Mouse (Mus musculus) adrenal gland, adult 2 months (tissue): Measurements from ENCODE around the gene Vmn1r111. TPM values are rescaled to one million over a fixed set of nuclear protein-coding genes. Genes with fewer than 3 reads are reported as not detected.
"Not testable (repeated sequence)": the region's sequence is repeated elsewhere in the genome, so short reads cannot be mapped to it uniquely, and the experiment has no call there.

Source experiments
- DNase-seq: peaks from one replicate; pipeline ENCODE4 v3.0.0; 2021
- long read RNA-seq: library from polyadenylated mRNA; stranded (forward); transcript quantifications from one replicate; pipeline ENCODE4 v2.0.0, GENCODE M21; 2021
- polyA plus RNA-seq: library from polyadenylated mRNA; depleted of rRNA; stranded (reverse); fragments of >200 nt; gene quantifications from 2 replicates; pipeline ENCODE4 v1.2.3, GENCODE M21; 2012; rRNA removed
- total RNA-seq, 2 experiments: library from RNA; stranded (reverse); gene quantifications; 2 replicates each; pipeline ENCODE4 v1.2.3; 2021

Gene Vmn1r111
- total RNA-seq (not detected), polyA plus RNA-seq (not detected in 2 replicates)
- long read RNA-seq: 0 reads

DNA sequence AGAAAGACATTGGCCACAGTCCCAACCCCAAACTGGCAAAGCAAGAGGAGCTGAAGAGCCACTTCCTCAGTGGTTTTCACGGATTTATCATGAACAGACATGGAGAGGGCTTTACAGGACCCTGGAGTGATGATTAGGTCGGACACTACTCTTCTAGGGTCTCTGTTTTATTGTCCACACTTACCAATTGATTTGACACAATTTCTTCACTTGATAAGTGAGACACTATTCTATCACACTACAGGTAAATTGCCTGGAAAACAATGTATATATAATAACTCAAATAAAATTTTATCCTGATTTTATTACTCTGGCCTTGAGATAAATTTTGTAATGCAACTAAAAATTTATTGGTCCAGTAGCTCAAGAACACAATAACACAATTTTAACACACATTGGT is at the start of gene Vmn1r111:
Gene Vmn1r111, minus strand, starts transcription at position 101 of the 400 bp plus-strand sequence.
- not testable (repeated sequence) for DNase-seq

DNA sequence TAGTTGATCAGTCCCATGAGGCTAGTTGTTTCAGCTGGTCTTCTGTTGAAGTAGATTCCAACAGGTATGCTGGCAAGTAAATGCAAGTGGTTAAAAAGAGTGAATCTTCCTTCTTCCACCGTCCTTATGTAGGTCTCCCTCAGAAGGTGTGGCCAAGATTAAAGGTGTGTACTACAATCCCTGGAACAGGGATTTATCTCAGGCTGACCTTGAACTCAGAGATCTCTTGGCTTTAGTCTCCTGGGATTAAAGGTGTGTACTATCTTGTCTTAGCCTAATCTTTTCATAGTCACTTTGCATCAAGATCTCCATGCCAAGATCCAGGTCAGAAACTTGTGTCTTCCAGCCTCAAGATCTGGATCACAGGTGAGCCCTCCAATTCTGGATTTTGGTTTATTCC is 27.5 kb upstream of the Vmn1r111 start, which contains the start of gene Gm10668:
Gene Gm10668, minus strand, starts transcription at position 101 of the 400 bp plus-strand sequence.
- not testable (repeated sequence) for DNase-seq

DNA sequence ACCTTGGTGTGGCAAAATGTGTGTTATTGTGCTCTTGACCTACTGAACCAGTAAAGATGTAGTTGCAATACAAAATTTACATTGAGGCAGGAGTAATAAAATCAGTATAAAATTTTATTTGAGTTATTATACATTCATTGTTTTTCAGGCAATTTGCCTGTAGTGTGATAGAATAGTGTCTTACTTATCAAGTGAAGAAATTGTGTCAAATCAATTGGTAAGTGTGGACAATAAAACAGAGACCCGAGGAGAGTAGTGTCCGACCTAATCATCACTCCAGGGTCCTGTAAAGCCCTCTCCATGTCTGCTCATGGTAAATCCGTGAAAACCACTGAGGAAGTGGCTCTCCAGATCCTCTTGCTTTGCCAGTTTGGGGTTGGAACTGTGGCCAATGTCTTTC is 34.4 kb downstream of the Vmn1r111 start, which contains the start of gene Vmn1r107:
Gene Vmn1r107, plus strand, starts transcription at position 301 of the 400 bp plus-strand sequence.
- not testable (repeated sequence) for DNase-seq

Other genes starting within 250 kb of the Vmn1r111 start
- not detected for gene Gm10670, start 228.3 kb downstream of the Vmn1r111 start, total RNA-seq
- gene Gm10670, start 228.3 kb downstream of the Vmn1r111 start, polyA plus RNA-seq: not detected in 2 replicates
- gene Vmn1r103, start 192.7 kb downstream of the Vmn1r111 start, total RNA-seq: not detected
- not detected in 2 replicates for gene Vmn1r103, start 192.7 kb downstream of the Vmn1r111 start, polyA plus RNA-seq
- gene Vmn1r104, start 169.4 kb downstream of the Vmn1r111 start, total RNA-seq: not detected
- not detected in 2 replicates for gene Vmn1r104, start 169.4 kb downstream of the Vmn1r111 start, polyA plus RNA-seq
- not detected for gene Gm5726, start 157.5 kb downstream of the Vmn1r111 start, total RNA-seq
- not detected in 2 replicates for gene Gm5726, start 157.5 kb downstream of the Vmn1r111 start, polyA plus RNA-seq
- gene Gm4141, start 127.0 kb downstream of the Vmn1r111 start, total RNA-seq: not detected
- not detected in 2 replicates for gene Gm4141, start 127.0 kb downstream of the Vmn1r111 start, polyA plus RNA-seq
- gene Gm4513, start 104.2 kb downstream of the Vmn1r111 start, total RNA-seq: not detected
- not detected in 2 replicates for gene Gm4513, start 104.2 kb downstream of the Vmn1r111 start, polyA plus RNA-seq
- not detected for gene Vmn1r107, start 34.3 kb downstream of the Vmn1r111 start, total RNA-seq
- gene Vmn1r107, start 34.3 kb downstream of the Vmn1r111 start, polyA plus RNA-seq: not detected in 2 replicates
- not detected for gene Gm10668, start 27.4 kb upstream of the Vmn1r111 start, total RNA-seq
- gene Gm10668, start 27.4 kb upstream of the Vmn1r111 start, polyA plus RNA-seq: not detected in 2 replicates
- gene Vmn1r112, start 68.0 kb upstream of the Vmn1r111 start, total RNA-seq: not detected
- gene Vmn1r112, start 68.0 kb upstream of the Vmn1r111 start, polyA plus RNA-seq: not detected in 2 replicates
- not detected for gene Vmn1r113, start 84.1 kb upstream of the Vmn1r111 start, total RNA-seq
- gene Vmn1r113, start 84.1 kb upstream of the Vmn1r111 start, polyA plus RNA-seq: not detected in 2 replicates
- not detected for gene Vmn1r114, start 109.0 kb upstream of the Vmn1r111 start, total RNA-seq
- not detected in 2 replicates for gene Vmn1r114, start 109.0 kb upstream of the Vmn1r111 start, polyA plus RNA-seq
- not detected for gene Vmn1r115, start 141.8 kb upstream of the Vmn1r111 start, total RNA-seq
- gene Vmn1r115, start 141.8 kb upstream of the Vmn1r111 start, polyA plus RNA-seq: not detected in 2 replicates
- gene Vmn1r116, start 169.0 kb upstream of the Vmn1r111 start, total RNA-seq: not detected
- not detected in 2 replicates for gene Vmn1r116, start 169.0 kb upstream of the Vmn1r111 start, polyA plus RNA-seq
- gene Vmn1r117, start 180.9 kb upstream of the Vmn1r111 start, total RNA-seq: not detected
- gene Vmn1r117, start 180.9 kb upstream of the Vmn1r111 start, polyA plus RNA-seq: not detected in 2 replicates
- not detected for gene Vmn1r118, start 209.1 kb upstream of the Vmn1r111 start, total RNA-seq
- gene Vmn1r118, start 209.1 kb upstream of the Vmn1r111 start, polyA plus RNA-seq: not detected in 2 replicates